Mouse (Mus musculus) subcutaneous adipose tissue, adult 2 months (tissue): ENCODE results near the gene Tmbim6. TPM values are rescaled to one million over a fixed set of nuclear protein-coding genes. Genes with fewer than 3 reads are reported as not detected.

Experiments
- polyA plus RNA-seq: library from polyadenylated mRNA; depleted of rRNA; stranded (reverse); fragments of >200 nt; gene quantifications from 2 replicates; pipeline ENCODE4 v1.2.3, GENCODE M21; 2012; ENCODE audit warnings: low replicate concordance; rRNA removed

The Tmbim6 gene
- 615 and 714 TPM in 2 replicates for polyA plus RNA-seq

GRCm38 (mm10) chr15:99392486-99393385, at the start of gene Tmbim6:
Tmbim6 (plus strand) TSS chr15:99392882.

GRCm38 (mm10) chr15:99370259-99370691, 22.4 kb upstream of the Tmbim6 start, which contains the start of gene Fmnl3:
Fmnl3 (minus strand) TSS chr15:99370482.

GRCm38 (mm10) chr15:99457606-99458401, 65.1 kb downstream of the Tmbim6 start, which contains the start of gene Nckap5l:
Nckap5l (minus strand) TSS chr15:99457748.

Other genes starting within 250 kb of the Tmbim6 start
- gene Kcnh3, start 168.0 kb upstream of the Tmbim6 start, polyA plus RNA-seq, result 0.92 and 8.8 TPM in 2 replicates
- 62.7 and 98.6 TPM in 2 replicates for gene Mcrs1, start 140.9 kb upstream of the Tmbim6 start, polyA plus RNA-seq
- 55.3 and 112 TPM in 2 replicates for gene Prpf40b, start 97.8 kb upstream of the Tmbim6 start, polyA plus RNA-seq
- 0.03 and 0.06 TPM in 2 replicates for gene Fam186b, start 97.0 kb upstream of the Tmbim6 start, polyA plus RNA-seq
- 30.0 and 30.6 TPM in 2 replicates for gene Fmnl3, start 22.4 kb upstream of the Tmbim6 start, polyA plus RNA-seq
- gene Nckap5l, start 64.9 kb downstream of the Tmbim6 start, polyA plus RNA-seq, result 5.7 and 14.9 TPM in 2 replicates
- 3.3 and 5.1 TPM in 2 replicates for gene Bcdin3d, start 81.8 kb downstream of the Tmbim6 start, polyA plus RNA-seq
- gene Faim2, start 135.3 kb downstream of the Tmbim6 start, polyA plus RNA-seq, result 0.43 and 1.4 TPM in 2 replicates
- 0.07 and 0.27 TPM in 2 replicates for gene Aqp2, start 186.2 kb downstream of the Tmbim6 start, polyA plus RNA-seq
- gene Aqp5, start 197.9 kb downstream of the Tmbim6 start, polyA plus RNA-seq, result 0.87 and 21.0 TPM in 2 replicates
- gene Aqp6, start 208.5 kb downstream of the Tmbim6 start, polyA plus RNA-seq, result not detected in 2 replicates